Mouse (Mus musculus) CH12.LX (cell line): ENCODE measurements at regions not wholly inside any gene's neighbourhood (a gene's known extent, or its start where the extent isn't known, plus 50 kb on each side); places are given as distances from the start of the nearest gene placed in this dataset.

ENCODE experiments used
- DNase-seq: peaks from one replicate; pipeline ENCODE4 v3.0.0-alpha.2; 2013; ENCODE audit errors: extremely low read depth
- H3K27ac ChIP-seq: 2 replicates; pipeline ENCODE4 v1.5.1; 2012; ENCODE audit warnings: low read depth, mild to moderate bottlenecking, control low read depth, moderate library complexity; ENCODE audit not compliant: insufficient read depth
- H3K27me3 ChIP-seq: replicated peaks from 2 replicates; pipeline ENCODE3; 2012; ENCODE audit warnings: inconsistent platforms
- H3K36me3 ChIP-seq, 2 experiments: replicated peaks in 1 of 2; 2 replicates each; pipeline versions ENCODE3 to v1.6.1; 2012; ENCODE audit warnings: inconsistent platforms in 1 of 2, low read length in 1 of 2, mild to moderate bottlenecking in 1 of 2, mixed read lengths in 1 of 2, moderate library complexity in 1 of 2; ENCODE audit not compliant: control insufficient read depth in 1 of 2, insufficient read depth in 1 of 2
- H3K4me1 ChIP-seq, 2 experiments: 2 replicates each; pipeline ENCODE4 v1.6.1; 2012; ENCODE audit warnings: inconsistent platforms in 1 of 2, moderate library complexity in 1 of 2; ENCODE audit not compliant: insufficient read depth in 2 of 2, control insufficient read depth in 1 of 2
- H3K4me2 ChIP-seq: 2 replicates; pipeline ENCODE4 v1.6.1; 2012; ENCODE audit warnings: low read depth, mild to moderate bottlenecking, control low read depth; ENCODE audit not compliant: poor library complexity, insufficient read depth, severe bottlenecking
- H3K4me3 ChIP-seq, 3 experiments: fragments of 150-350 bp in 1 of 3; sonication (generic) in 1 of 3; replicated peaks in 1 of 3; 2 replicates each; pipeline versions ENCODE3 to v1.5.1; 2011 to 2012; ENCODE audit warnings: low read depth in 2 of 3, low read length in 2 of 3, mild to moderate bottlenecking in 2 of 3, moderate library complexity in 2 of 3, control low read depth in 1 of 3, improper control_type of control experiment in 1 of 3, inconsistent platforms in 1 of 3, mixed read lengths in 1 of 3; ENCODE audit not compliant: poor library complexity in 1 of 3
- H3K79me2 ChIP-seq: replicated peaks from 2 replicates; pipeline ENCODE4 v1.6.1; 2012; ENCODE audit warnings: mild to moderate bottlenecking, moderate library complexity; ENCODE audit not compliant: control insufficient read depth, poor library complexity, insufficient read depth, severe bottlenecking; ENCODE audit errors: extremely low read depth
- H3K9ac ChIP-seq: 2 replicates; pipeline ENCODE4 v1.6.1; 2012; ENCODE audit warnings: low read depth, mild to moderate bottlenecking, control low read depth, moderate library complexity; ENCODE audit not compliant: insufficient read depth
- H3K9me3 ChIP-seq: replicated peaks from 2 replicates; pipeline ENCODE3; 2012; ENCODE audit warnings: low read length, inconsistent platforms, mixed read lengths
- BHLHE40 ChIP-seq: IDR thresholded peaks from 2 replicates; pipeline ENCODE4 v1.6.1; 2011; ENCODE audit warnings: mild to moderate bottlenecking, low read depth, low read length, improper control_type of control experiment
- CHD1 ChIP-seq: IDR thresholded peaks from 2 replicates; pipeline ENCODE4 v1.6.1; 2012; ENCODE audit warnings: low read depth, low read length, improper control_type of control experiment, inconsistent platforms
- CHD2 ChIP-seq: IDR thresholded peaks from 2 replicates; pipeline ENCODE4 v1.6.1; 2011; ENCODE audit warnings: low read length, improper control_type of control experiment
- EP300 ChIP-seq: IDR thresholded peaks from 2 replicates; pipeline ENCODE4 v1.6.1; 2011; ENCODE audit warnings: low read length, improper control_type of control experiment
- ETS1 ChIP-seq: conservative IDR thresholded peaks from 2 replicates; pipeline ENCODE4 v1.6.1; 2012; ENCODE audit warnings: low read depth, mild to moderate bottlenecking, inconsistent platforms, low read length, improper control_type of control experiment, moderate library complexity
- GABPA ChIP-seq: IDR thresholded peaks from 2 replicates; pipeline ENCODE4 v1.6.1; 2012; ENCODE audit warnings: low read depth, low read length, improper control_type of control experiment, inconsistent platforms; ENCODE audit not compliant: insufficient replicate concordance
- HCFC1 ChIP-seq: IDR thresholded peaks from 2 replicates; pipeline ENCODE4 v1.6.1; 2012; ENCODE audit warnings: low read depth, mild to moderate bottlenecking, inconsistent platforms, low read length, improper control_type of control experiment
- JUN ChIP-seq: IDR thresholded peaks from 2 replicates; pipeline ENCODE4 v1.6.1; 2011; ENCODE audit warnings: low read depth, mild to moderate bottlenecking, low read length, improper control_type of control experiment, moderate library complexity; ENCODE audit not compliant: insufficient read depth
- KAT2A ChIP-seq: IDR thresholded peaks from 2 replicates; pipeline ENCODE4 v1.6.1; 2012; ENCODE audit warnings: low read length, improper control_type of control experiment, inconsistent platforms; ENCODE audit not compliant: insufficient replicate concordance
- MAFK ChIP-seq: IDR thresholded peaks from 2 replicates; pipeline ENCODE4 v1.6.1; 2011; ENCODE audit warnings: low read length, improper control_type of control experiment; ENCODE audit not compliant: insufficient replicate concordance
- MAX ChIP-seq: IDR thresholded peaks from 2 replicates; pipeline ENCODE4 v1.6.1; 2011; ENCODE audit warnings: low read length, improper control_type of control experiment
- MAZ ChIP-seq: IDR thresholded peaks from 2 replicates; pipeline ENCODE4 v1.6.1; 2012; ENCODE audit warnings: low read depth, mild to moderate bottlenecking, inconsistent platforms, low read length, improper control_type of control experiment, moderate library complexity
- MEF2A ChIP-seq: IDR thresholded peaks from 2 replicates; pipeline ENCODE4 v1.6.1; 2014; ENCODE audit warnings: low read depth, mild to moderate bottlenecking, inconsistent platforms, low read length, improper control_type of control experiment, borderline replicate concordance
- MXI1 ChIP-seq: IDR thresholded peaks from 2 replicates; pipeline ENCODE4 v1.6.1; 2011; ENCODE audit warnings: mild to moderate bottlenecking, low read depth, low read length, improper control_type of control experiment
- POLR2A ChIP-seq: IDR thresholded peaks from 2 replicates; pipeline ENCODE4 v1.6.1; 2011; ENCODE audit warnings: low read depth, mild to moderate bottlenecking, improper control_type of control experiment, low read length
- POLR2AphosphoS2 ChIP-seq: IDR thresholded peaks from 2 replicates; pipeline ENCODE4 v1.6.1; 2011; ENCODE audit warnings: low read depth, low read length, improper control_type of control experiment
- USF1 ChIP-seq: IDR thresholded peaks from 2 replicates; pipeline ENCODE4 v1.6.1; 2014; ENCODE audit warnings: low read depth, mild to moderate bottlenecking, inconsistent platforms, low read length, improper control_type of control experiment
- ZC3H11A ChIP-seq: IDR thresholded peaks from 2 replicates; pipeline ENCODE4 v1.6.1; 2012; ENCODE audit warnings: low read depth, mild to moderate bottlenecking, inconsistent platforms, low read length, improper control_type of control experiment
- dilution Hi-C: fragments of 300-500 bp; cut with MboI; formaldehyde crosslinking; loops from 2 replicates; pipeline ENCODE4 v1.14.3; 2020; ENCODE audit warnings: low sequenced_read_pairs; ENCODE audit not compliant: extremely low pct_unique_long_range_greater_than_20kb, extremely low pct_ligation_motif_present
- in situ Hi-C: fragments of 300-500 bp; cut with MboI; formaldehyde crosslinking; loops from 3 replicates; pipeline ENCODE4 v1.14.3; 2019; ENCODE audit warnings: low sequenced_read_pairs, low pct_ligation_motif_present, low pct_unique_long_range_greater_than_20kb, mixed read lengths

DNA sequence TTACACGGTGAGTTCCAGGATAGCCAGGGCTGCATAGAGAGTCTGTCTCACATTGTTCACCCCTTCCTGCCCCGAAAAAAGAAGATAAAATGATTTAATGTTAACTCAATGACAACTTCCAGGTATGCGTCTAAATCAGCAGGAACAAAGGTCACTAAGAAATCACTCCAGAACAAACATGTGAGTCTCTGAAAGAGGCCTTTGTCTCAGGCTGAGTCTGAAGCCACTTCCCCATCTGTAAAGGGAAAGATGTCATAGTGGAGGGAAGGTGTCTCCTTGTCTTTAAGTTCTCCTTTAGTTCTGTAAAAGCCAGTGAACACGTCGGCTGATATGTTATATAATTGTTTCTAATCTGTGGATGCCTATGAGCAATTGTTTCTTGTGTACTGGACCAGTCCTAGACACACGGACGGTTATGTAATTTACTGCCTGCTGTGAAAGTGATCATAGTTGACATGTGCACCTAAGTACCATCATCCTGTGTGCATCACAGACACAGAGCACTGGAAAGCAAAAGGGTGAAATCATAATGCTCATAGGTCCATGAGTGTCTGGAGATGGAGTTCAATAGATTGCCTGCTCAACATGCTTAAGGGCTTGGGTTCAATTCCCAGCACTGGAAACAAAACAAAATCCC, 76.3 kb downstream of the Asb13 start:
- H3K27ac ChIP-seq, result no peak overlapping the region
- dilution Hi-C loops, result no loop called here
- no peak overlapping the region for H3K4me2 ChIP-seq
- no peak for DNase-seq
- no peaks in the 10 kb centered on the region for H3K9me3 ChIP-seq
- TF ChIP-seq POLR2A (no peak), GABPA (no peak), MAX (no peak), BHLHE40 (no peak), HCFC1 (no peak), JUN (no peak), CHD1 (no peak), MAFK (no peak), ETS1 (no peak), CHD2 (no peak), USF1 (no peak), MXI1 (no peak), ZC3H11A (no peak), MAZ (no peak), KAT2A (no peak), EP300 (no peak), MEF2A (no peak), POLR2AphosphoS2 (no peak)
- no peaks in the 10 kb centered on the region for H3K79me2 ChIP-seq
- H3K27me3 ChIP-seq, result no peaks in the 10 kb centered on the region
- H3K9ac ChIP-seq, result no peak overlapping the region
- no peaks in the 10 kb centered on the region for H3K36me3 ChIP-seq
- H3K4me1 ChIP-seq, result no peaks in the 10 kb centered on the region
- in situ Hi-C loops, result no loop called here
- no peak overlapping the region for H3K4me3 ChIP-seq

DNA sequence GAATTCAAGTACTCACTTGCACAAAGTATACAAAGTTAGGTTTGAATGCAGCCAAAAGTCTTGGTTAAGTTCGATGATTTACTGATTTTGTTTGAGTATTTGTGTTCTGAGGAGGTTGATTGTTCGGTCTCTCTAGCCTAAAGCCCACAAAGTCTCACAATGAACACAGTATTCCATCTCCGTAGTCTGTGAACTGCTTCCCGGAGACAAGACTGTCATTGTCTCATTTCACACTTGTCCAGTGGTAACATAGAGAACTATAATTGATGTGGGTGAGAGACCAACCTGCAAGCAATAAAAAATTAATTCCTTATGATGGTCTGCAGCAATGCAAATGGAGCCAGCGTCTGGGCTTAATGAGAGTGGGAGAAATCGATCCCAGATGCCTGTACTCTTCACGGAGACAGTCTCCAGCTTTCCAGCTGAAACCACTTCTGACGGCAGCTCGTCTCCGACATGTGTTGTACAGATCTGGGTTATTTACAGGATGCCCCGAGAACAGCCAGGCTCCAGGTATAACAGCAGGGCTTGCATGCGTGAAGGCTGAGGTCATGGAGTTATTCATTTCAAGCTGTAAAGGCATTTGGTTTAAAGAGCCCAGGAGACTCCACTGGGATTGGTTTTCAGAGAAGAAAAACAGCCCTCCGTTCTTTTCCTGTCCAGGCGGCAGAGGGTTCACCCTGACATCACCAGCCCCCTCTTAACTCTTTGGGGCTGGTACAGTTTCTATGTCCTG, 75.2 kb downstream of the Asb13 start:
- TF ChIP-seq HCFC1 (no peak), MAFK (no peak)
- H3K27me3 ChIP-seq, result no peaks in the 10 kb centered on the region
- no peak for DNase-seq
- H3K9me3 ChIP-seq, result no peaks in the 10 kb centered on the region
- no peak overlapping the region for H3K4me3 ChIP-seq
- H3K4me2 ChIP-seq, result no peak overlapping the region
- in situ Hi-C loops (no loop called here), dilution Hi-C loops (no loop called here)
- H3K79me2 ChIP-seq, result no peaks in the 10 kb centered on the region
- no peak overlapping the region for H3K9ac ChIP-seq
- H3K36me3 ChIP-seq, result no peaks in the 10 kb centered on the region
- H3K27ac ChIP-seq, result no peak overlapping the region
- H3K4me1 ChIP-seq, result no peaks in the 10 kb centered on the region
